Comparison of ENCODE assay signal across 21 mouse cellular contexts in the genomic region with DNA sequence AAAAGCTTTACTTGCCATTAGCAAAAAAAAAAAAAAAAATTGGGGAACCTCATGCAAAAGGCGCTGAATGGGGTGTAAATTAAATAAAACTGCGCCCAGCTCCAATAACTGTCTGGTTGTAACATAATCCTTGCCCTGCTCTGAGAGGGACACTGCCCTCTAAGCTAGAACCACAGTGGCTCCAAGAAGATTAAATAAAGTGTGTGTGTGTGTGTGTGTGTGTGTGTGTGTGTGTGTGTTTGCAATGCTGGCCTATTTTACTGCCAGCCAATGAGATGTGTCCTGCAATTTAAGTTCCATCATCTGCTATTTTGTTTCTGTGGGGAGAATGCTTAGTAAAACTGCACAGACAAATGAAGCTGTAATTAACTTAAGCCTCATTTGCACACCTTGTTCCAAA. TPM values are rescaled to one million over a fixed set of nuclear protein-coding genes. Genes with fewer than 3 reads are reported as not detected.
DNase-seq lines count a peak whose midpoint lies in the region; ATAC-seq and TF ChIP-seq lines count a peak whose summit lies in the region.
"Had no signal": no experiment of that assay in that cellular context is flagged by ENCODE, and none has a peak within 500 bp of the region (broad histone marks: within the 10 kb centered on the region; RNA-seq: fewer than 3 reads in every experiment).

No protein-coding gene starts in this region.

- peak; percentile 38 for DNase-seq in gastrocnemius, postnatal 25 days
- DNase-seq in gastrocnemius, postnatal 10 days = no peak
- peak; percentile 16 for DNase-seq in midbrain, embryonic 10.5 days (ENCODE audit: low spot score)
- no peak for DNase-seq in midbrain, postnatal 0 days (ENCODE audit: low spot score)
- DNase-seq in embryo, embryonic 9.5 days (ENCODE audit: extremely low spot score) = peak; percentile 21
- no peak for DNase-seq in embryonic facial prominence, embryonic 14.5 days (ENCODE audit: low spot score)
- DNase-seq in left cerebral cortex, adult 11 months (ENCODE audit: low spot score) = no peak
- DNase-seq: adrenal gland, postnatal 14 days; cerebellum, adult 9-11 months; forebrain, postnatal 0 days; kidney, adult 9 months; kidney, postnatal 14 days; liver, embryonic 13.5 days; lung, adult 2 months; lung, postnatal 14 days; thymus, postnatal 14 days had no signal

- no peak overlapping the region for H3K4me2 ChIP-seq in midbrain, postnatal 0 days (ENCODE audit: low read depth, low read length, poor library complexity, severe bottlenecking)
- H3K4me2 ChIP-seq in embryonic facial prominence, embryonic 14.5 days (ENCODE audit: low read depth, low read length) = peak overlapping the region; percentile 70

- TF ChIP-seq CTCF in midbrain, postnatal 0 days (IDR thresholded peaks at IDR 0.05) = no peak

- H3K4me1 ChIP-seq in midbrain, embryonic 10.5 days = peaks cover 46% of the 10 kb centered on the region
- H3K4me1 ChIP-seq in midbrain, postnatal 0 days (ENCODE audit: insufficient read depth, low read length) = no peaks in the 10 kb centered on the region
- peaks cover 19% of the 10 kb centered on the region for H3K4me1 ChIP-seq in embryonic facial prominence, embryonic 14.5 days (ENCODE audit: control insufficient read depth, insufficient read depth, low read length)

- peaks cover 100% of the 10 kb centered on the region for H3K27me3 ChIP-seq in midbrain, embryonic 10.5 days (ENCODE audit: low read depth, poor library complexity, severe bottlenecking)
- H3K27me3 ChIP-seq in midbrain, postnatal 0 days (ENCODE audit: insufficient read depth, low read length) = peaks cover 92% of the 10 kb centered on the region
- H3K27me3 ChIP-seq in embryonic facial prominence, embryonic 14.5 days (replicated peaks; ENCODE audit: control insufficient read depth, insufficient read depth, low read length) = peaks cover 56% of the 10 kb centered on the region

- H3K27ac ChIP-seq in midbrain, embryonic 10.5 days (replicated peaks) = no peak overlapping the region
- no peak overlapping the region for H3K27ac ChIP-seq in midbrain, postnatal 0 days (ENCODE audit: low read depth, low read length)
- H3K27ac ChIP-seq in embryonic facial prominence, embryonic 14.5 days (replicated peaks; ENCODE audit: low read depth, low read length) = no peak overlapping the region
- H3K27ac ChIP-seq: hindbrain, embryonic 15.5 days; liver, embryonic 13.5 days had no signal

- no peak overlapping the region for H3K9ac ChIP-seq in midbrain, postnatal 0 days (replicated peaks; ENCODE audit: low read length, poor library complexity, severe bottlenecking)
- H3K9ac ChIP-seq in embryonic facial prominence, embryonic 14.5 days (ENCODE audit: low read depth, low read length) = no peak overlapping the region
- H3K9ac ChIP-seq: forebrain, postnatal 0 days; hindbrain, embryonic 15.5 days; liver, embryonic 13.5 days had no signal

- no peak for ATAC-seq in midbrain, postnatal 0 days (ENCODE audit: low FRiP score)
- ATAC-seq in embryonic facial prominence, embryonic 14.5 days (ENCODE audit: low read depth) = no peak
- ATAC-seq: CD4-positive, CD25-positive, alpha-beta regulatory T cell, adult 4 months had no signal

- no peak overlapping the region for H3K4me3 ChIP-seq in midbrain, embryonic 10.5 days
- H3K4me3 ChIP-seq in midbrain, postnatal 0 days (ENCODE audit: low read depth, low read length) = no peak overlapping the region
- H3K4me3 ChIP-seq in embryonic facial prominence, embryonic 14.5 days (ENCODE audit: low read depth, low read length) = no peak overlapping the region
- H3K4me3 ChIP-seq: hindbrain, embryonic 15.5 days had no signal

- WGBS in midbrain, embryonic 10.5 days = 0% methylated on average over 2 of the region's 2 CpGs
- WGBS in midbrain, postnatal 0 days = 4% methylated on average over 2 of the region's 2 CpGs
- WGBS in embryonic facial prominence, embryonic 14.5 days = 19% methylated on average over 2 of the region's 2 CpGs

- H3K36me3 ChIP-seq in midbrain, embryonic 10.5 days = no peaks in the 10 kb centered on the region
- no peaks in the 10 kb centered on the region for H3K36me3 ChIP-seq in midbrain, postnatal 0 days (ENCODE audit: insufficient read depth, low read length)
- peaks cover 9% of the 10 kb centered on the region; the same call in 1 of the 2 replicates for H3K36me3 ChIP-seq in embryonic facial prominence, embryonic 14.5 days (ENCODE audit: control insufficient read depth, insufficient read depth, low read length)
- H3K36me3 ChIP-seq: hindbrain, embryonic 15.5 days; liver, embryonic 13.5 days had no signal

- H3K9me3 ChIP-seq in midbrain, embryonic 10.5 days (replicated peaks) = no peaks in the 10 kb centered on the region
- H3K9me3 ChIP-seq in midbrain, postnatal 0 days (ENCODE audit: low read length) = no peaks in the 10 kb centered on the region
- no peaks in the 10 kb centered on the region for H3K9me3 ChIP-seq in embryonic facial prominence, embryonic 14.5 days (ENCODE audit: control insufficient read depth, low read length)
- H3K9me3 ChIP-seq: hindbrain, embryonic 15.5 days; liver, embryonic 13.5 days had no signal

RNA-seq across cellular contexts. Expression of gene Six1, which starts 6.1 kb away (rescaled TPM):
- 10 to 100 TPM; 47.7 to 51.0 TPM for total RNA-seq in gastrocnemius, postnatal 25 days (2021)
- 10 to 100 TPM; 38.1 to 44.1 TPM for total RNA-seq in gastrocnemius, postnatal 10 days (2021)
- 8.3 and 8.5 TPM in 2 replicates for polyA plus RNA-seq in midbrain, embryonic 10.5 days (2016; fragmentation: Nextera tagmentation; extraction: Ambion mirVana)
- 0.44 and 1.3 TPM in 2 replicates for total RNA-seq in midbrain, postnatal 0 days (2014; rRNA removed)
- polyA plus RNA-seq in midbrain, postnatal 0 days (2015; fragmentation: Nextera tagmentation; extraction: Ambion mirVana) = 0.55 and 0.68 TPM in 2 replicates
- 46.5 and 53.9 TPM in 2 replicates for polyA plus RNA-seq in embryonic facial prominence, embryonic 14.5 days (2014; fragmentation: Nextera tagmentation; extraction: Ambion mirVana)
- total RNA-seq: granulocyte monocyte progenitor cell, adult 5-6 weeks had no signal
- polyA plus RNA-seq: CD4-positive, CD25-positive, alpha-beta regulatory T cell, adult 4 months; intestine, embryonic 16.5 days; spleen, adult 2 months had no signal

Comparison
In these comparisons a context has a peak if more than half of its experiments do, and no peak if none do; other contexts are left out.
1. DNase-seq: peak in gastrocnemius, postnatal 25 days (single experiment), midbrain, embryonic 10.5 days (single experiment) and embryo, embryonic 9.5 days (single experiment); none in gastrocnemius, postnatal 10 days (single experiment), midbrain, postnatal 0 days (single experiment), embryonic facial prominence, embryonic 14.5 days (single experiment) and left cerebral cortex, adult 11 months (single experiment).
2. RNA of gene Six1, which starts 6.1 kb away (total RNA-seq): 47.7 to 51.0 TPM in gastrocnemius, postnatal 25 days and 38.1 to 44.1 TPM in gastrocnemius, postnatal 10 days; 0.44 to 1.3 TPM in midbrain, postnatal 0 days; every median in the first group is over 10 times any median in the second.